Mouse (Mus musculus) myocyte (in vitro differentiated cells): ENCODE results near the gene Prkcb.

Experiments used
- E2F4 ChIP-seq: IDR thresholded peaks from one replicate; pipeline ENCODE4 v1.6.1; 2011; ENCODE audit warnings: mild to moderate bottlenecking, control low read depth, moderate library complexity; ENCODE audit not compliant: insufficient read depth
- POLR2A ChIP-seq: IDR thresholded peaks from one replicate; pipeline ENCODE4 v1.6.1; 2011; ENCODE audit warnings: low read depth, mild to moderate bottlenecking, control low read depth, moderate library complexity; ENCODE audit not compliant: insufficient read length

DNA sequence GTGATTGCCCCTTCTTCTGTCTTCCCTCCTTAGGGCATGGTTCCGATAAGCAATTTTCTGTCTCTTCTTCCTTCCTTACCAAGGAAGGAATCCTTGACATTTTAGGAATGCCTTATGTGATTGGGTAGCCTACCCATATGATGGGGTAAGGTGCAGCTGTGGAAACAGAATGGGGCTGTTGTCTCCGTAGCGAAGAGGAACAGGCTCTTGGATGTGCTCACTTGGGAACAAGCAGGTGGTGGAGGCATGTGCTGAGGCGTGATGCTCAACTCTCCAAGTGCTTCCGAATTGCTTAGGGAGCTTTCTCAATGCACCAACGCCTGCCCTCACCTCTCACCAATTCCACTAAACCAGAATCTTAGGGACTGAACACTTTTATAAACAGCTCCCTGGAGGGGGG lies 124.7 kb downstream of the Prkcb start:
- TF ChIP-seq POLR2A = no peak
- TF ChIP-seq E2F4 = no peak
